Mouse (Mus musculus): Measurements from ENCODE around the gene Mroh2b. TPM values are rescaled to one million over a fixed set of nuclear protein-coding genes. Genes with fewer than 3 reads are reported as not detected.

Gene Mroh2b
- not detected in 2 replicates for polyA plus RNA-seq (2014; fragmentation: Nextera tagmentation; extraction: Ambion mirVana)

DNA sequence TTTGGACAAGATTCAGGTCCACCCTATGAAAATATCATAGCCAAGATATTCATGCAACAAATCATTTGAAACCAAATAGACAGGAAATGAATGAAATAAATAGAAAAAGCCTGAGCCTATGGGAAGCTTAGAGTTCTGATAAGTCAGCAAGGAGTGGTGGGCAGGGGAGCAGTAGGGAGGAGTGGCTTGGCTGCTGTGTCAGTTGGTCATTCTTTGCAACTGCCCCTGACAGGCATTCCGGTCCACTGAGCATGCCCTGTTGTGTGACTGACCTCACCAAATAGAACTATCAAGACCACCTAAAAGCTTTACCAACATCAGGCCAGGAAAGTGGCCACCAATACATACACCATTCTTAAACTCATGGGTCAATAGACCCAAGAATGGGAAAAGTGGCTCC lies at the start of gene Mroh2b:
Mroh2b (plus strand) TSS at position 301 of the 400 bp plus-strand sequence.
- Histone ChIP-seq H3K4me3 (ENCODE audit: low read length) (no peak within 1 kb of the TSS), H3K36me3 (ENCODE audit: control insufficient read depth, insufficient read depth, low read length) (no peaks in the 10 kb centered on the region), H3K9me3 (ENCODE audit: control insufficient read depth, low read length) (no peaks in the 10 kb centered on the region), H3K4me1 (ENCODE audit: control insufficient read depth, insufficient read depth, low read length) (no peaks in the 10 kb centered on the region), H3K27ac (ENCODE audit: low read depth, low read length) (no peak within 1 kb of the TSS), H3K4me2 (replicated peaks; ENCODE audit: low read depth, low read length) (no peak within 1 kb of the TSS), H3K27me3 (ENCODE audit: control insufficient read depth, insufficient read depth, low read length) (no peaks in the 10 kb centered on the region), H3K9ac (ENCODE audit: low read depth, low read length) (no peak within 1 kb of the TSS)
- 100% methylated on average over 1 of the region's 1 CpGs for WGBS
- ATAC-seq (ENCODE audit: low FRiP score, low TSS enrichment) = no peak

DNA sequence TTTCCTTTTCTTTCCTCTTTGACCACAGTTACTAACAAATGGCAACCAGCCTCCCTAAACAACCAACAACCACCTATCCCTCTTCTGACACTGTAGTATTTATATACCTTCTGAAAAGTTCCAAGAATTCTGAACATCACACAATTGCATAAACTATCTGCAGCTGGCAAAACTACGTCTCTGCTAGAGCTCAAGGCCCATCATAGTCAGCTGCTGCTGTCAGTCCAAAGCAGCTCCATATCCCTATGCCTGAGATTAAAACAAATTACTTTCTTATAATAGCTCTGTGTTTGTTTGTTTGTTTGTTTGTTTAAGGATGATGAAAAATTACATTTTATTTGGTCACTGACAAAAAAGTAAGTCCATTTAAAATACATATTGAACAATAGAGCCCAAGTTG lies 48.5 kb upstream of the Mroh2b start:
- no peaks in the 10 kb centered on the region for H3K4me1 ChIP-seq (ENCODE audit: control insufficient read depth, insufficient read depth, low read length)
- H3K4me2 ChIP-seq (replicated peaks; ENCODE audit: low read depth, low read length) = no peak overlapping the region
- H3K9ac ChIP-seq (ENCODE audit: low read depth, low read length) = no peak overlapping the region
- H3K36me3 ChIP-seq (ENCODE audit: control insufficient read depth, insufficient read depth, low read length) = no peaks in the 10 kb centered on the region
- no peaks in the 10 kb centered on the region for H3K27me3 ChIP-seq (ENCODE audit: control insufficient read depth, insufficient read depth, low read length)
- no peaks in the 10 kb centered on the region for H3K9me3 ChIP-seq (ENCODE audit: control insufficient read depth, low read length)
- no peak for ATAC-seq (ENCODE audit: low FRiP score, low TSS enrichment)
- H3K4me3 ChIP-seq (ENCODE audit: low read length) = no peak overlapping the region
- no peak overlapping the region for H3K27ac ChIP-seq (ENCODE audit: low read depth, low read length)
- WGBS = 76% methylated on average over 1 of the region's 1 CpGs

DNA sequence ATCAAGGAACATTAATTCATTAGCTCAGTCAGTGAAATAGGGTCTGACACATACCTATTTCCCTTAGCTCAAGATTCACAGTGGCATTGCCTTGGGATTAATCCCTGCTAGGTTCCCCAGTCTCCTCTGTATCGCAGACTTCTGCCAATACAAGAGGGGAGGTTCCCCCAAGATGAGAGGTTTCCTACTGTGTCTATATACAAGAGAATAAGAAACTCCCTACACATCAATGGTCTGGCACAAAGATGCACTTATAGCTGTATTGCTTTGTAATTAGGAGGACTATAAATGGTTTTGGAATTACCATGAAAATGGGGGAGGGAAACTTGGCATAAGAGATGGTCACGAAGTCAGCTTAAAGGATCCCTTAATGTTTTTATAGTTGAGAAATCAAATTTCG lies 3.6 kb upstream of the Mroh2b start:
- Histone ChIP-seq H3K27me3 (ENCODE audit: control insufficient read depth, insufficient read depth, low read length) (no peaks in the 10 kb centered on the region), H3K9ac (ENCODE audit: low read depth, low read length) (no peak overlapping the region), H3K9me3 (ENCODE audit: control insufficient read depth, low read length) (no peaks in the 10 kb centered on the region), H3K4me3 (ENCODE audit: low read length) (no peak overlapping the region), H3K27ac (ENCODE audit: low read depth, low read length) (no peak overlapping the region), H3K4me1 (ENCODE audit: control insufficient read depth, insufficient read depth, low read length) (no peaks in the 10 kb centered on the region), H3K4me2 (replicated peaks; ENCODE audit: low read depth, low read length) (no peak overlapping the region), H3K36me3 (ENCODE audit: control insufficient read depth, insufficient read depth, low read length) (no peaks in the 10 kb centered on the region)
- 54% methylated on average over 3 of the region's 3 CpGs for WGBS
- no peak for ATAC-seq (ENCODE audit: low FRiP score, low TSS enrichment)

DNA sequence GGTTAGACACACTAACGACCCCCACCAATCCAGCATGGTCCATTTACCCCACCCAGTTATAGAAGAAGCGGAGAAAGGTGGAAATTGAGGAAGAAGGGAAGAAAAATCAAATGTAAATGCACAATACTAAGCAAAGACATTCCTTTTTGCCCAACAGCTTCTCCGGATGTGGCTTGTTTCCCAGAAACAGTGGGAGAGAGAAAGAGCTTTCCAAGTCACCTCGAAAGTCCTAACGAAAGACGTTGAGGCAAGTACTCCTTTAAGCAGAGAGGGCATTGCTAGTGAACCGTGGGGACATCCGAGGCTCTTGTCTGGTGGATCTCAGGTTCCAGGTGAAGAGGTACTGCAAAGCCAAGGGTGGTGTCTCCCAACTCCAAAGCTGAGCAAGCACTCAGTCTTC lies 36.2 kb downstream of the Mroh2b start:
- Histone ChIP-seq H3K4me3 (ENCODE audit: low read length) (no peak overlapping the region), H3K4me2 (replicated peaks; ENCODE audit: low read depth, low read length) (no peak overlapping the region), H3K27me3 (ENCODE audit: control insufficient read depth, insufficient read depth, low read length) (no peaks in the 10 kb centered on the region), H3K4me1 (ENCODE audit: control insufficient read depth, insufficient read depth, low read length) (no peaks in the 10 kb centered on the region), H3K9me3 (ENCODE audit: control insufficient read depth, low read length) (no peaks in the 10 kb centered on the region), H3K36me3 (ENCODE audit: control insufficient read depth, insufficient read depth, low read length) (no peaks in the 10 kb centered on the region), H3K27ac (ENCODE audit: low read depth, low read length) (no peak overlapping the region), H3K9ac (ENCODE audit: low read depth, low read length) (no peak overlapping the region)
- WGBS = 79% methylated on average over 8 of the region's 8 CpGs
- ATAC-seq (ENCODE audit: low FRiP score, low TSS enrichment) = no peak

GRCm38 (mm10) chr15:4973355-4973754 lies 74.8 kb downstream of the Mroh2b start:
- no peak overlapping the region for H3K4me2 ChIP-seq (replicated peaks; ENCODE audit: low read depth, low read length)
- 87% methylated on average over 1 of the region's 1 CpGs for WGBS
- no peak overlapping the region for H3K27ac ChIP-seq (ENCODE audit: low read depth, low read length)
- no peaks in the 10 kb centered on the region for H3K9me3 ChIP-seq (ENCODE audit: control insufficient read depth, low read length)
- H3K4me1 ChIP-seq (ENCODE audit: control insufficient read depth, insufficient read depth, low read length) = no peaks in the 10 kb centered on the region
- no peaks in the 10 kb centered on the region for H3K27me3 ChIP-seq (ENCODE audit: control insufficient read depth, insufficient read depth, low read length)
- H3K9ac ChIP-seq (ENCODE audit: low read depth, low read length) = no peak overlapping the region
- ATAC-seq (ENCODE audit: low FRiP score, low TSS enrichment) = no peak
- H3K36me3 ChIP-seq (ENCODE audit: control insufficient read depth, insufficient read depth, low read length) = no peaks in the 10 kb centered on the region
- no peak overlapping the region for H3K4me3 ChIP-seq (ENCODE audit: low read length)

GRCm38 (mm10) chr15:5002903-5003302 lies 104.4 kb downstream of the Mroh2b start:
- Histone ChIP-seq H3K4me3 (ENCODE audit: low read length) (no peak overlapping the region), H3K27ac (ENCODE audit: low read depth, low read length) (no peak overlapping the region), H3K4me1 (ENCODE audit: control insufficient read depth, insufficient read depth, low read length) (no peaks in the 10 kb centered on the region), H3K4me2 (replicated peaks; ENCODE audit: low read depth, low read length) (no peak overlapping the region), H3K9me3 (ENCODE audit: control insufficient read depth, low read length) (no peaks in the 10 kb centered on the region), H3K9ac (ENCODE audit: low read depth, low read length) (no peak overlapping the region), H3K27me3 (ENCODE audit: control insufficient read depth, insufficient read depth, low read length) (no peaks in the 10 kb centered on the region), H3K36me3 (ENCODE audit: control insufficient read depth, insufficient read depth, low read length) (no peaks in the 10 kb centered on the region)
- WGBS = 55% methylated on average over 2 of the region's 2 CpGs
- no peak for ATAC-seq (ENCODE audit: low FRiP score, low TSS enrichment)

- no peaks in the 10 kb centered on the region for H3K27me3 ChIP-seq (ENCODE audit: control insufficient read depth, insufficient read depth, low read length)
- no peak overlapping the region for H3K27ac ChIP-seq (ENCODE audit: low read depth, low read length)
- WGBS = 76% methylated on average over 6 of the region's 6 CpGs
- no peak for ATAC-seq (ENCODE audit: low FRiP score, low TSS enrichment)
- no peak overlapping the region for H3K9ac ChIP-seq (ENCODE audit: low read depth, low read length)
- no peak overlapping the region for H3K4me3 ChIP-seq (ENCODE audit: low read length)
- H3K36me3 ChIP-seq (ENCODE audit: control insufficient read depth, insufficient read depth, low read length) = no peaks in the 10 kb centered on the region
- H3K4me2 ChIP-seq (replicated peaks; ENCODE audit: low read depth, low read length) = no peak overlapping the region
- H3K4me1 ChIP-seq (ENCODE audit: control insufficient read depth, insufficient read depth, low read length) = no peaks in the 10 kb centered on the region
- no peaks in the 10 kb centered on the region for H3K9me3 ChIP-seq (ENCODE audit: control insufficient read depth, low read length)
These were observed 105.1 kb downstream of the Mroh2b start for GRCm38 (mm10) chr15:5003503-5004196.

DNA sequence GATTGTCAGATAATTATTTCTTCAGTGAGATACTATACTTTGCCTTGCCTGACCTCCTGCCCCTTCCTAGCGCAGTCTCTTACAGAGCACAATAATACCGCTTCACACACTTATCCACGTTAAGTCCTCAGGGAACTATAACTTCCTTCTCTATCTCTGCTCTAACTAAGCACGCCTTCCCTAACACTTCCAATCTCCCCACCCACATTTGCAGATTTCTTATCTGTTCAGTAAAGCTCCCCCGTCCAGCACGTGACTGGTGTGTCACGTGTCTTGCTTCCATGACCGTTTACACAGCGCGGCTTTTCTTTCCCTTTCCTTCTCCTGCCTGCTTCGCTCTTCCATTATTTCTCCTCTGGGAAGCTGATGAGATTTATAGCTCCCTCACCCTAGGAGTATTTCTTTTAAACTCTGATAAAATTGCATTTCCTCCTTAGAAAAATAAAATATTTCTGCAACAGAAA lies 111.1 kb downstream of the Mroh2b start:
- no peaks in the 10 kb centered on the region for H3K27me3 ChIP-seq (ENCODE audit: control insufficient read depth, insufficient read depth, low read length)
- peak; percentile 89 for ATAC-seq (ENCODE audit: low FRiP score, low TSS enrichment)
- H3K4me3 ChIP-seq (ENCODE audit: low read length) = peak overlapping the region; percentile 8; the same call in 1 of the 2 replicates
- H3K9me3 ChIP-seq (ENCODE audit: control insufficient read depth, low read length) = no peaks in the 10 kb centered on the region
- H3K4me2 ChIP-seq (replicated peaks; ENCODE audit: low read depth, low read length) = peak overlapping the region; percentile 21; the same call in 1 of the 2 replicates
- no peaks in the 10 kb centered on the region for H3K4me1 ChIP-seq (ENCODE audit: control insufficient read depth, insufficient read depth, low read length)
- no peak overlapping the region for H3K9ac ChIP-seq (ENCODE audit: low read depth, low read length)
- no peak overlapping the region for H3K27ac ChIP-seq (ENCODE audit: low read depth, low read length)
- WGBS = 40% methylated on average over 11 of the region's 11 CpGs
- H3K36me3 ChIP-seq (ENCODE audit: control insufficient read depth, insufficient read depth, low read length) = no peaks in the 10 kb centered on the region

All from kidney, embryonic 14.5 days (tissue).